Mouse (Mus musculus): Measurements from ENCODE around the gene Pml. TPM values are rescaled to one million over a fixed set of nuclear protein-coding genes. Genes with fewer than 3 reads are reported as not detected.

Gene Pml
- polyA plus RNA-seq (2014; fragmentation: Illumina TruSeq; extraction: RNeasy Lipid Tissue Mini Kit (QIAGEN cat#74804); ENCODE audit: low replicate concordance) = 3.6 TPM

GRCm38 (mm10) chr9:58249592-58250192 is at the start of gene Pml:
TSS of gene Pml (minus strand) at chr9:58249786.

GRCm38 (mm10) chr9:58253033-58253804 is 3.6 kb upstream of the Pml start, which contains the start of gene Stoml1:
TSS of gene Stoml1 (plus strand) at chr9:58253164.

GRCm38 (mm10) chr9:58203516-58204447 is 45.8 kb downstream of the Pml start, which contains the start of the genes Islr and Islr2:
TSS of gene Islr (minus strand) at chr9:58204306.
TSS of gene Islr2 (minus strand) at chr9:58204319.

Other genes starting within 250 kb of the Pml start
- gene Cyp11a1, start 243.4 kb downstream of the Pml start, polyA plus RNA-seq (2014; fragmentation: Illumina TruSeq; extraction: RNeasy Lipid Tissue Mini Kit (QIAGEN cat#74804); ENCODE audit: low replicate concordance) = not detected
- gene Stra6, start 186.0 kb downstream of the Pml start, polyA plus RNA-seq (2014; fragmentation: Illumina TruSeq; extraction: RNeasy Lipid Tissue Mini Kit (QIAGEN cat#74804); ENCODE audit: low replicate concordance) = not detected
- not detected for gene Ccdc33, start 131.0 kb downstream of the Pml start, polyA plus RNA-seq (2014; fragmentation: Illumina TruSeq; extraction: RNeasy Lipid Tissue Mini Kit (QIAGEN cat#74804); ENCODE audit: low replicate concordance)
- gene Islr, start 45.5 kb downstream of the Pml start, polyA plus RNA-seq (2014; fragmentation: Illumina TruSeq; extraction: RNeasy Lipid Tissue Mini Kit (QIAGEN cat#74804); ENCODE audit: low replicate concordance) = 0.67 TPM
- not detected for gene Islr2, start 45.5 kb downstream of the Pml start, polyA plus RNA-seq (2014; fragmentation: Illumina TruSeq; extraction: RNeasy Lipid Tissue Mini Kit (QIAGEN cat#74804); ENCODE audit: low replicate concordance)
- 6.9 TPM for gene Stoml1, start 3.4 kb upstream of the Pml start, polyA plus RNA-seq (2014; fragmentation: Illumina TruSeq; extraction: RNeasy Lipid Tissue Mini Kit (QIAGEN cat#74804); ENCODE audit: low replicate concordance)
- gene Loxl1, start 63.4 kb upstream of the Pml start, polyA plus RNA-seq (2014; fragmentation: Illumina TruSeq; extraction: RNeasy Lipid Tissue Mini Kit (QIAGEN cat#74804); ENCODE audit: low replicate concordance) = 0.19 TPM
- gene Tbc1d21, start 120.7 kb upstream of the Pml start, polyA plus RNA-seq (2014; fragmentation: Illumina TruSeq; extraction: RNeasy Lipid Tissue Mini Kit (QIAGEN cat#74804); ENCODE audit: low replicate concordance) = not detected
- gene Insyn1, start 238.8 kb upstream of the Pml start, polyA plus RNA-seq (2014; fragmentation: Illumina TruSeq; extraction: RNeasy Lipid Tissue Mini Kit (QIAGEN cat#74804); ENCODE audit: low replicate concordance) = not detected